Mouse (Mus musculus) E14TG2a.4 (cell line): ENCODE data around the gene Ak2.

ENCODE experiments used
- CTCF ChIP-seq: conservative IDR thresholded peaks from 2 replicates; pipeline ENCODE4 v1.5.1; 2014; ENCODE audit warnings: low read length
- NANOG ChIP-seq: IDR thresholded peaks from 2 replicates; pipeline ENCODE4 v1.6.1; 2014; ENCODE audit warnings: borderline replicate concordance, low read length, mixed read lengths

GRCm38 (mm10) chr4:128969607-128970416 is 21.9 kb upstream of the Ak2 start:
- TF ChIP-seq CTCF (no peak), NANOG (no peak)
